Mouse (Mus musculus) forebrain, embryonic 10.5 days (tissue): Measurements from ENCODE around the gene Bptf. TPM values are rescaled to one million over a fixed set of nuclear protein-coding genes. Genes with fewer than 3 reads are reported as not detected.
A peak's percentile ranks its signal among the peaks of the same experiment; 100 is the strongest.

Experiments used
- DNase-seq: peaks from one replicate; pipeline ENCODE4 v3.0.0-alpha.2; 2017; ENCODE audit warnings: low spot score; ENCODE audit errors: extremely low spot score
- H3K27ac ChIP-seq: fragments of 300-500 bp; sonication (generic); 2 replicates; pipeline ENCODE4 v1.5.1; 2016; ENCODE audit warnings: mild to moderate bottlenecking
- H3K27me3 ChIP-seq: fragments of 300-500 bp; sonication (generic); 2 replicates; pipeline ENCODE4 v1.6.1; 2016; ENCODE audit warnings: mild to moderate bottlenecking; ENCODE audit not compliant: poor library complexity, severe bottlenecking
- H3K36me3 ChIP-seq: fragments of 300-500 bp; sonication (generic); replicated peaks from 2 replicates; pipeline ENCODE4 v1.6.1; 2016; ENCODE audit warnings: mild to moderate bottlenecking, moderate library complexity
- H3K4me1 ChIP-seq: fragments of 300-500 bp; sonication (generic); 2 replicates; pipeline ENCODE4 v1.6.1; 2016
- H3K4me3 ChIP-seq: fragments of 300-500 bp; sonication (generic); 2 replicates; pipeline ENCODE4 v1.5.1; 2016; ENCODE audit warnings: mild to moderate bottlenecking, moderate library complexity
- H3K9me3 ChIP-seq: fragments of 300-500 bp; sonication (generic); 2 replicates; pipeline ENCODE4 v1.6.1; 2016; ENCODE audit warnings: mild to moderate bottlenecking, moderate library complexity
- WGBS: fragments of 180-500 bp; shearing (Covaris S2); methylation state at CpG from one replicate; pipeline ENCODE4 v1.1.7; 2016; 5-methylcytosine and 5-hydroxymethylcytosine counted together
- polyA plus RNA-seq: library from polyadenylated mRNA; unstranded; fragments of >200 nt; fragmentation: Nextera tagmentation; extraction: Ambion mirVana; gene quantifications from 2 replicates; pipeline ENCODE4 v1.2.1, GENCODE M21; 2016

Bptf gene
- polyA plus RNA-seq, 1 experiment from 2014 or later: 35.7 TPM

GRCm38 (mm10) chr11:107109669-107110068 is 22.3 kb downstream of the Bptf start:
- no peak for DNase-seq
- Histone ChIP-seq H3K36me3 (peaks cover 61% of the 10 kb centered on the region), H3K9me3 (no peaks in the 10 kb centered on the region), H3K4me3 (no peak overlapping the region), H3K27ac (no peak overlapping the region), H3K4me1 (peaks cover 21% of the 10 kb centered on the region), H3K27me3 (no peaks in the 10 kb centered on the region)
- WGBS: 94% methylated on average over 8 of the region's 8 CpGs

GRCm38 (mm10) chr11:107108892-107109291 is 23.0 kb downstream of the Bptf start:
- Histone ChIP-seq H3K9me3 (no peaks in the 10 kb centered on the region), H3K27ac (no peak overlapping the region), H3K27me3 (no peaks in the 10 kb centered on the region), H3K4me1 (peaks cover 13% of the 10 kb centered on the region), H3K4me3 (no peak overlapping the region), H3K36me3 (peaks cover 67% of the 10 kb centered on the region)
- WGBS: 91% methylated on average over 2 of the region's 2 CpGs
- DNase-seq: no peak

GRCm38 (mm10) chr11:107107725-107108078 is 24.2 kb downstream of the Bptf start:
- peaks cover 76% of the 10 kb centered on the region for H3K36me3 ChIP-seq

GRCm38 (mm10) chr11:107106978-107107724 is 24.8 kb downstream of the Bptf start:
- WGBS: 87% methylated on average over 12 of the region's 12 CpGs
- DNase-seq: no peak
- H3K9me3 ChIP-seq: no peaks in the 10 kb centered on the region
- H3K36me3 ChIP-seq: peaks cover 78% of the 10 kb centered on the region
- H3K27ac ChIP-seq: no peak overlapping the region
- peaks cover 19% of the 10 kb centered on the region for H3K4me1 ChIP-seq
- H3K4me3 ChIP-seq: no peak overlapping the region
- no peaks in the 10 kb centered on the region for H3K27me3 ChIP-seq

More at GRCm38 (mm10) chr11:107107725-107108078, 24.2 kb downstream of the Bptf start:
- DNase-seq: no peak
- Histone ChIP-seq H3K27ac (no peak overlapping the region), H3K9me3 (no peaks in the 10 kb centered on the region), H3K4me1 (peaks cover 15% of the 10 kb centered on the region), H3K4me3 (no peak overlapping the region), H3K27me3 (no peaks in the 10 kb centered on the region)
- 88% methylated on average over 4 of the region's 4 CpGs for WGBS

DNA sequence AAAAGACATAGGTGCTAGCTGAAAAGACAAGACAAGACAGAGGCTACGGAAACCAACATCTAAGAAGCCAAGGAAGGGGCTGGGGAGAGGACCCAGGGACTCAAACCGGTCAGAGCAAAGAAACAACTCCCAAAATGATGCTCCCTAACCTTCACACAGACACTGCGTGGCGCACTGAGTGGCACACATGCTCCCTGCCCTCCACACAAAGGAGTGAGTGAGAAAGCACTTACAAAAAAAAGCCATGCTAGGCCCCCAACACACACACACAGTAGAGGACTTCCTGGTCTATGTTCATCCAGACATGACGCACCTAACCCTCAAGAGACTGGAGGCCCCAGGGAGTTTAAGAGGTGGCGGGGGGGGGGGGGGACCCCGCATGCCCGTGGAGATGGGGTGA is 25.5 kb downstream of the Bptf start:
- peaks cover 22% of the 10 kb centered on the region for H3K4me1 ChIP-seq
- peaks cover 76% of the 10 kb centered on the region for H3K36me3 ChIP-seq
- H3K4me3 ChIP-seq: no peak overlapping the region
- 85% methylated on average over 8 of the region's 8 CpGs for WGBS
- H3K27ac ChIP-seq: no peak overlapping the region
- no peak for DNase-seq
- no peaks in the 10 kb centered on the region for H3K27me3 ChIP-seq
- no peaks in the 10 kb centered on the region for H3K9me3 ChIP-seq

DNA sequence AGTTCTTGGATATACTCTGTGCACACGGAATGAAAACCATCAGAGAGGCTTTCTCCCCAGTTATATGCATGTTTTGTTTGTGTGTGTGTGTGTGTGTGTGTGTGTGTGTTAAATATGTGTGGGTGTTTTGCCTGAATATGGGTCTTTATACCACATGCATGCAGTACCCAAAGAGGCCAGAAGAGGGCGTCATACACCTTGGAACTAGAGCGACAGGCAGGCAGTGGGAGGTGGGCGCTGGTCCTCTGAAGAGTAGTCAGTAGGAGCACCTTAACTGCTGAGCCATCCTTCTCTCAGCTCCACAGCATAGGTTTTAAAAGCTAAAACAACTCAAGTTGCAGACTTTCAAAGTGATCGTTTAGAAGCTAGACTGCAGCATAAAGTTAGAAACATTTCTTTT is 26.7 kb downstream of the Bptf start:
- H3K9me3 ChIP-seq: no peaks in the 10 kb centered on the region
- WGBS: 54% methylated on average over 5 of the region's 5 CpGs
- peaks cover 74% of the 10 kb centered on the region for H3K36me3 ChIP-seq
- no peak overlapping the region for H3K4me3 ChIP-seq
- H3K27ac ChIP-seq: no peak overlapping the region
- peak; percentile 57 for DNase-seq
- peaks cover 22% of the 10 kb centered on the region for H3K4me1 ChIP-seq
- no peaks in the 10 kb centered on the region for H3K27me3 ChIP-seq

DNA sequence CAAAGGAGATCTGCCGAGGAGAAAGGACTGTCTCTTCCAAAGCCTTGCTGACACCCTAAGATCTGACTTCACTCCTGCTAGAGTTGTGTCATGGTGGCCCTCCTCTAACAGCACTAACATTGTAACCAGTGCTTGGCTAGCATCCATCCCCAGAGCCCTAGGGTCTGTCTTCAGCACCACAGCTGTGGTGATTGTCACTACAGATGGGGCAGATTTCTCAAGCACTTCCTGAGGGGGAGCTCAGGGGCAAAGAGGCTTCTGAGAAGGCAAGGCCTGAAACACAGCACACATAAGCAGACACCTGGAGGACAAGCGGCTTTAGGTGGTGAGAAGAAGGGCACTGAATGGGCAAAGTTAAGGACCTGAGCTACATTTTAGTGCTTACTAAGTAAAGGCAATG is 28.2 kb downstream of the Bptf start:
- Histone ChIP-seq H3K27ac (no peak overlapping the region), H3K36me3 (peaks cover 75% of the 10 kb centered on the region)
- 98% methylated on average over 2 of the region's 2 CpGs for WGBS

DNA sequence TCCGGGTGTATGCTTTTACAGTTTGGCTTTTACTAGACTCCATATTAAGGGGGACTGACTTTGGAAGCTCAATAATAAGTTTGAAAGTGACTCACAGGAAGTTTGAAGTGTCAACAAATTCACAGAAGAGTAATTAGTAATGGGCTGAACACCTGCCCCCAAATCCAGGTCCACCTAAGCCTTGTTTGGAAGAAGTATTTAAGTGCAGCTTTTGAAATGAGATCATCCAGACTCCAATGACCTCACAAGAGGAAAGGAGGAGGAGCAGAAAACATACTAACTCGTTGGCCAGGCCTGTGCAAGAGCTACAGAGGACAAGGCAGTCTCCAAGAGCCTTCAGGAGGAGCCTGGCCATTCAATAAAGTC is 28.7 kb downstream of the Bptf start:
- Histone ChIP-seq H3K4me1 (peaks cover 22% of the 10 kb centered on the region), H3K27me3 (no peaks in the 10 kb centered on the region), H3K4me3 (no peak overlapping the region), H3K36me3 (peaks cover 75% of the 10 kb centered on the region), H3K27ac (no peak overlapping the region), H3K9me3 (no peaks in the 10 kb centered on the region)
- 79% methylated on average over 2 of the region's 2 CpGs for WGBS
- no peak for DNase-seq

More for the DNA sequence above, 28.2 kb downstream of the Bptf start:
- Histone ChIP-seq H3K4me3 (no peak overlapping the region), H3K27me3 (no peaks in the 10 kb centered on the region), H3K4me1 (peaks cover 22% of the 10 kb centered on the region), H3K9me3 (no peaks in the 10 kb centered on the region)
- DNase-seq: no peak

DNA sequence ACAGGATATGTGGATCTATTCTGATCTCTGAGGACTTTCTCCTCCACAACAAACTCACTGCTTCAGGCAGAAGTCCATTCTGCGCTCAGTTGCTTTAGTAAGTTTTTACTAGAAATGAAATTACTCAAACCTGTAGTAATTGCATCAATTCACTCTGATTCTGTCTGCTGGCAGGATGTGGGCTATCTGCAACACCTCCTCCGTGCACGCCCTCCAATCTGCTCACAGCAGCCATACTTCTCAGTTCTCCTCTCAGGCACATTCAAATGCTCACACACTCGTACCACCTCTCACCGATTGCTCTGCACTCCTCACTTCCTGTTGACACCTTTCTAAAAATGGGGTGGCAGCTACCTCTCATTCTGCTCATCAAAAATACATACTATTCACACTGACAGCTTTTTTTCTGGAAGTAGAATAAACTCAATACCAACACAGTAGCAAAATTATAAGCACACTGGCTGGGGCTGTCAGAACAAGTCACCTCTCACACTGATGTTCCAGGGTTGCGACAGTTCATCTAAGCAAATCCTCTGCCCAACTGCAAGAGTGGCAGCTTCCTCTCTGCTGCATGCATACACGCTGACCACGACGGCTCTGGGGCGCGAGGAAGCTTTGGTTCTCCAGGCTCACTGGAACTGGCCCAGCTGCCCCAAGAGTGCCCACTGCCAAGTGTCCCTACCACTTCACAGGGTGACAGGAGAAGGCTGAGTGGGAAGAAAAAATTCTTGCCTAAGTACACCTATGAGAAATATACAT is 29.3 kb downstream of the Bptf start:
- peaks cover 77% of the 10 kb centered on the region for H3K36me3 ChIP-seq
- H3K27me3 ChIP-seq: no peaks in the 10 kb centered on the region
- H3K9me3 ChIP-seq: no peaks in the 10 kb centered on the region
- H3K4me3 ChIP-seq: no peak overlapping the region
- no peak overlapping the region for H3K27ac ChIP-seq
- peaks cover 22% of the 10 kb centered on the region for H3K4me1 ChIP-seq
- WGBS: 89% methylated on average over 11 of the region's 11 CpGs
- no peak for DNase-seq

- H3K9me3 ChIP-seq: no peaks in the 10 kb centered on the region
- no peak overlapping the region for H3K4me3 ChIP-seq
- H3K27ac ChIP-seq: no peak overlapping the region
- 91% methylated on average over 5 of the region's 5 CpGs for WGBS
- peaks cover 90% of the 10 kb centered on the region for H3K36me3 ChIP-seq
- no peak for DNase-seq
- H3K4me1 ChIP-seq: peaks cover 3% of the 10 kb centered on the region; the same call in 1 of the 2 replicates
- no peaks in the 10 kb centered on the region for H3K27me3 ChIP-seq
These were observed 35.0 kb downstream of the Bptf start for GRCm38 (mm10) chr11:107096973-107097372.

GRCm38 (mm10) chr11:107093871-107094270 is 38.1 kb downstream of the Bptf start:
- Histone ChIP-seq H3K27ac (no peak overlapping the region), H3K27me3 (no peaks in the 10 kb centered on the region), H3K36me3 (peaks cover 92% of the 10 kb centered on the region), H3K4me1 (no peaks in the 10 kb centered on the region), H3K4me3 (no peak overlapping the region), H3K9me3 (no peaks in the 10 kb centered on the region)
- WGBS: 95% methylated on average over 7 of the region's 7 CpGs
- no peak for DNase-seq

DNA sequence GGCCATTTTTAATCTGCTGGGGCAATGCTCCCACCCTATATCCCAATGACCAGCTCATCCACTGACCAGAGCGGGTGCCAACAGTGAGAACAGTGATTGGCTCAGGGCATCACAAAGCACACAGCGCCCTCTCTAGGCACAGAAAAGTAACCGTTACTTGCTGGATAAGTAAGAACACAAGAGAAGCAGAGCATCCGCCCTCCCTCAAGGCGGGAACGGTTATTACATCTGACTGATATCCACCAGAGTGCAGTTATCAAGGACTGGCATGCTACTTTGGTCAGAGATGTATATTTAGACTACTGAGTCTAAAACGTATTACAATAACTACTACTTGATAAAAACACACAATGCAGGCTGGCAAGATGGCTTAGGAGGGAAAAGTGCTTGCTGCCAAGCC is 39.3 kb downstream of the Bptf start:
- no peak for DNase-seq

DNA sequence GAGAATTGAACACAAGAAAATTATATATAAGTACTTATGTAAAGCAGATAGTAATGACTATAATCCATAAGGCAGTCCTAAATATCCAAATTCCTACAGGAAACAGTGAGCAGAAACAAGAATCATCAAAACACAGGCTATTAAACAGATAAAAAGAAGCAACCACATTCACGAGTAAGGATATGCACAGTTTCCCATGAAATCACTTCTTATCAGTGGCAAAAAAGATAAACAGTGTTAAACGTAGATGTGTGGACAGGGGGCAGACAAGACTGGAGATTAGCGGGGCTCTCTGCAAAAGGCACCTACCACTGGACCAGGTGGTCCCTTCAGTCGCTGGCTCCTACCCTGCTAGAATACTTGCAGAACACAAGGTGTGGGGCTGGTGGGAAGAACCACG is 46.1 kb downstream of the Bptf start:
- peaks cover 87% of the 10 kb centered on the region for H3K36me3 ChIP-seq
- whole genome bisulfite sequencing: 92% methylated on average over 5 of the region's 5 CpGs

More for the DNA sequence above, 39.3 kb downstream of the Bptf start:
- Histone ChIP-seq H3K4me1 (no peaks in the 10 kb centered on the region), H3K36me3 (peaks cover 89% of the 10 kb centered on the region), H3K4me3 (no peak overlapping the region), H3K27me3 (no peaks in the 10 kb centered on the region), H3K9me3 (no peaks in the 10 kb centered on the region), H3K27ac (no peak overlapping the region)
- 93% methylated on average over 7 of the region's 7 CpGs for WGBS

More for the DNA sequence above, 46.1 kb downstream of the Bptf start:
- DNase-seq: no peak
- no peak overlapping the region for H3K4me3 ChIP-seq
- no peaks in the 10 kb centered on the region for H3K27me3 ChIP-seq
- H3K9me3 ChIP-seq: no peaks in the 10 kb centered on the region
- H3K4me1 ChIP-seq: no peaks in the 10 kb centered on the region
- no peak overlapping the region for H3K27ac ChIP-seq
